Mouse (Mus musculus) embryonic facial prominence, embryonic 11.5 days (tissue): ENCODE data around the gene Tmigd3. TPM values are rescaled to one million over a fixed set of nuclear protein-coding genes. Genes with fewer than 3 reads are reported as not detected.

ENCODE experiments used
- ATAC-seq: fragments of 200-750 bp; cut with Nextera tagmentation; replicated peaks from 2 replicates; pipeline ENCODE4 v1.8.0; 2017; ENCODE audit warnings: low read depth; ENCODE audit not compliant: insufficient number of reproducible peaks, low FRiP score, low TSS enrichment
- DNase-seq: peaks from one replicate; pipeline ENCODE4 v3.0.0-alpha.2; 2015; ENCODE audit warnings: low spot score
- H3K27ac ChIP-seq: fragments of 300-500 bp; sonication (generic); replicated peaks from 2 replicates; pipeline ENCODE4 v1.5.1; 2014; ENCODE audit warnings: mild to moderate bottlenecking, low read depth, low read length, control low read depth
- H3K27me3 ChIP-seq: fragments of 300-500 bp; sonication (generic); 2 replicates; pipeline ENCODE4 v1.6.1; 2014; ENCODE audit warnings: mild to moderate bottlenecking, low read length, moderate library complexity, mixed read lengths; ENCODE audit not compliant: control insufficient read depth, insufficient read depth
- H3K36me3 ChIP-seq: fragments of 300-500 bp; sonication (generic); replicated peaks from 2 replicates; pipeline ENCODE4 v1.6.1; 2014; ENCODE audit warnings: low read depth, mild to moderate bottlenecking, low read length, moderate library complexity, mixed read lengths; ENCODE audit not compliant: control insufficient read depth, insufficient read depth
- H3K4me1 ChIP-seq: fragments of 300-500 bp; sonication (generic); 2 replicates; pipeline ENCODE4 v1.6.1; 2014; ENCODE audit warnings: low read length, mixed read lengths; ENCODE audit not compliant: control insufficient read depth, insufficient read depth
- H3K4me2 ChIP-seq: fragments of 300-500 bp; sonication (generic); 2 replicates; pipeline ENCODE4 v1.6.1; 2014; ENCODE audit warnings: low read depth, mild to moderate bottlenecking, control low read depth, low read length, moderate library complexity
- H3K4me3 ChIP-seq: fragments of 300-500 bp; sonication (generic); 2 replicates; pipeline ENCODE4 v1.5.1; 2014; ENCODE audit warnings: low read depth, low read length, control low read depth
- H3K9ac ChIP-seq: fragments of 300-500 bp; sonication (generic); replicated peaks from 2 replicates; pipeline ENCODE4 v1.6.1; 2014; ENCODE audit warnings: mild to moderate bottlenecking, control low read depth, low read length
- H3K9me3 ChIP-seq: fragments of 300-500 bp; sonication (generic); replicated peaks from 2 replicates; pipeline ENCODE4 v1.6.1; 2016; ENCODE audit warnings: mild to moderate bottlenecking, low read length, inconsistent platforms, mixed read lengths; ENCODE audit not compliant: control insufficient read depth
- WGBS: fragments of 180-500 bp; shearing (Covaris S2); extraction: QIAGEN DNeasy Blood & Tissue Kit; methylation state at CpG from one replicate; pipeline ENCODE4 v1.1.7; 2014; 5-methylcytosine and 5-hydroxymethylcytosine counted together
- polyA plus RNA-seq: library from polyadenylated mRNA; unstranded; fragments of >200 nt; fragmentation: Nextera tagmentation; extraction: Ambion mirVana; gene quantifications from 2 replicates; pipeline ENCODE4 v1.2.1, GENCODE M21; 2014

The Tmigd3 gene
- polyA plus RNA-seq, 1 experiment from 2014 or later: not detected

DNA sequence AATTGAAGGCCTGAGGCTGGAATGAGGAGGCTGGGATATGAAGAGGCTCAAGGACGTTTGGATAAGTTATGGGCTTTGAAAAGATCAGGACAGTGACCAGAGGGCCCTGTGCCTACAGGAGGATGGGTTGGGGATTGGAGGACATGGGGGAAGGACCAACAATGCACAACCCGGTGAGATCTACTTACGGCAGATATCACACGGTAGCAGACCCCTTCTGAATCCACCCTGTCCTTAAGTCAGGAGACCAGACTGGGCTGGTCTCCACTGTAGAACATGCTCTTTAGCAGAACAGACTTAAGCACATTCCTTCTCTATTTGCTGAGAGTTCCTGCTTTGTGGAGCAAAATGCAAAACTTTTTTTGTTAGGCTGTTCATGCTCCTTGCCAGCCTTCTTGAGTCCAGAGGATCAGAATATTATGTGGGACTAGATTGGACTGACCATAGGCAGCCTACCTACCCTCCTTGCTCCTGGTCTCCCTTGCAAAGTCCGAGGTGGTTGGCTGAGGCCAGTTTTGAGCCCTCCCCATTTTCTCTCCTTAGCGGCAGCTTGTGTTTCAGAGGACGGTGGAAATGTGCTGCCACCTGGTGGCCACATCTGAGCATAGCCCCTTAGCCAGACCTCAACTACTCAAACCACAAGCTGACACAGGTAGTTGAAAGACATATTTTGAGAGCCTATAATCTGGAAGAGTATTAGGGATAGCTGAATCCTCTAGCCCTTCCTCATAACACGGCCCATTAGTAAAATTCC is 28.9 kb downstream of the Tmigd3 start:
- no peaks in the 10 kb centered on the region for H3K27me3 ChIP-seq
- WGBS: 41% methylated on average over 8 of the region's 8 CpGs
- H3K27ac ChIP-seq: no peak overlapping the region
- no peak overlapping the region for H3K4me2 ChIP-seq
- H3K9ac ChIP-seq: no peak overlapping the region; the same call in 1 of the 2 replicates
- DNase-seq (peak; percentile 86), ATAC-seq (peak; percentile 80)
- no peaks in the 10 kb centered on the region for H3K36me3 ChIP-seq
- no peak overlapping the region for H3K4me3 ChIP-seq
- no peaks in the 10 kb centered on the region for H3K4me1 ChIP-seq
- no peaks in the 10 kb centered on the region for H3K9me3 ChIP-seq

DNA sequence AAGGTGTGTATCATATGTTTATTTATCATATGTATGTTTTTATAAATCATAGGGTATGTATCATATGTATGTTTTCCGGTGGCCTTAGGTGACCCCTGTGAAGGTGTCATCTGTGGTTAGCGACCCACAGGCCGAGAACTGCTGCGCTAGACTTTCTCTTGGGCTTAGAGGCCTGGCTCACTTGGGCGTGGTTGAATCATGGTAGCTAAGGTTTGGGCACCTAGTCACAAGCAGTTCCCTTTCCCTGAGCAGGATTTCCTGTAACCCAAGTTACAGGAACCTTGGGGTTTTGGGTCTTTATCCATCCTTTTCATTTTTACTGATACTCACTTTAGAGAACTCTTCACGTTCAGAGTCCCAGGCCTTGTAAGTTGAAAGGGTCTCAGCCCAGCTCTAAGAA is 29.6 kb downstream of the Tmigd3 start:
- 84% methylated on average over 6 of the region's 6 CpGs for WGBS
- no peak overlapping the region for H3K4me2 ChIP-seq
- H3K4me1 ChIP-seq: no peaks in the 10 kb centered on the region
- no peaks in the 10 kb centered on the region for H3K27me3 ChIP-seq
- DNase-seq (no peak), ATAC-seq (no peak)
- H3K4me3 ChIP-seq: no peak overlapping the region
- no peaks in the 10 kb centered on the region for H3K36me3 ChIP-seq
- no peaks in the 10 kb centered on the region for H3K9me3 ChIP-seq
- no peak overlapping the region for H3K27ac ChIP-seq
- H3K9ac ChIP-seq: no peak overlapping the region

DNA sequence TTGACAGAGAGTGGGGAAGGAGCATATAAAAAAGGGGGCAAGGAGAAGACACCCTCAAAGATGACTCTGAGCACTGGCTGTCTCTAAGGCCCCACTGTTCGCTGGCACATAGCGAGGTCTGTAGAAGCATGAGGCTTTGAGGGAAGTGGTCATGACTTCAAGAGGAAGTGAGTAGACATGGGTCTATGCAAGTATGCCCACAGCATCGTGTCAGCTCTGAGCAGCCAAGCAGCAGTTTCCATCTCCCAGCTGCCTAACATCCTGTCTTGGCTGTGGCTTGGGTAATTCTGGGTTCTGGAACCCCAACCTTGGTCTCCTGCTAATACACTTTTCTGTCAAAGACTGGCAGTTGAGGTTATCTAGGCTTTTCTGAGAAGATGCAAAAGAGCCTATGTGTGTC is 30.0 kb downstream of the Tmigd3 start:
- H3K4me1 ChIP-seq: no peaks in the 10 kb centered on the region
- H3K4me3 ChIP-seq: no peak overlapping the region
- no peak overlapping the region for H3K27ac ChIP-seq
- H3K4me2 ChIP-seq: no peak overlapping the region
- ATAC-seq: no peak
- no peaks in the 10 kb centered on the region for H3K9me3 ChIP-seq
- DNase-seq: no peak
- H3K36me3 ChIP-seq: no peaks in the 10 kb centered on the region
- no peaks in the 10 kb centered on the region for H3K27me3 ChIP-seq
- H3K9ac ChIP-seq: no peak overlapping the region
- WGBS: 81% methylated on average over 3 of the region's 3 CpGs

DNA sequence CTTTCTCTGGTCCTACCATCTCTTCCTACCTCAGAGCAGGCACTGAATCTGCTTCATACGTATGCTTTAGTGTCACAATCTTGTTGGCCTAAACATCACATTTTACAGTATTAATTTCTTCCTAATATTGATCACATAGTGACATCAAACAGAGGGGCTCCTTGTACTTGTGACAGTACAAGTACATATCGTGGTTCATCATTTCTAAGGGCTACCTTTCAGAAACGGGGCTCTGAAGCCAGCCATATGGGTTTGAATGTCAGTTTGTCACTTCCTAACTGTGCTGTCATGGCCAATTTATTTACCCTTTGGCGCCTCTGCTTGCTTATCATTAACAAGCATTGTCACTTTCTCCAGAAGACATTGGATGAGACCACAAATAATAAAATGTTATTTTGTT is 30.8 kb downstream of the Tmigd3 start:
- H3K9me3 ChIP-seq: no peaks in the 10 kb centered on the region
- ATAC-seq (no peak), DNase-seq (no peak)
- H3K9ac ChIP-seq: no peak overlapping the region
- no peak overlapping the region for H3K27ac ChIP-seq
- no peaks in the 10 kb centered on the region for H3K27me3 ChIP-seq
- H3K4me3 ChIP-seq: no peak overlapping the region
- H3K36me3 ChIP-seq: no peaks in the 10 kb centered on the region
- no peaks in the 10 kb centered on the region for H3K4me1 ChIP-seq
- 73% methylated on average over 4 of the region's 4 CpGs for WGBS
- no peak overlapping the region for H3K4me2 ChIP-seq

DNA sequence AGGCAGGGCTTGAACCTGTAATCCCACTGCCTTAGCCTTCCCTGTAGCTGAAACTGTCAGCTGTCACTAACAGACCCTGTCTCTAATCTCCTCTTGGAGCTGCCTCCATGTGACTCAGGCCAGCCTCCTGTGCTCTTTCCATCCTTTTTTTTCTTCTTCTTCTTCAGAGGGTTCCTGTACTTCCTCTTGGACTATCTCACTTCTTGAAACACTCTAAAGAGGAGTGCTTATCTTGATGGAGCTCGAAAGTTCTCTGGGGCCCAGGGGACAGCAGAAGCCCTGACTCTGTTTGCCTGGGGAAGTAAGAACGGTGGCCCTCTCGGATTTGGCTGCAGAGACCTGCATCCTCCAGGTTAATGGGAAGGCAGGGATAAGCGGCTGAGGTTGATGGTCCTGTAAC is 33.5 kb downstream of the Tmigd3 start:
- no peak overlapping the region for H3K4me3 ChIP-seq
- H3K36me3 ChIP-seq: no peaks in the 10 kb centered on the region
- H3K27ac ChIP-seq: no peak overlapping the region
- no peak for DNase-seq
- ATAC-seq: no peak
- no peak overlapping the region for H3K4me2 ChIP-seq
- WGBS: 74% methylated on average over 4 of the region's 4 CpGs
- H3K27me3 ChIP-seq: no peaks in the 10 kb centered on the region
- no peak overlapping the region for H3K9ac ChIP-seq
- H3K9me3 ChIP-seq: no peaks in the 10 kb centered on the region
- no peaks in the 10 kb centered on the region for H3K4me1 ChIP-seq

DNA sequence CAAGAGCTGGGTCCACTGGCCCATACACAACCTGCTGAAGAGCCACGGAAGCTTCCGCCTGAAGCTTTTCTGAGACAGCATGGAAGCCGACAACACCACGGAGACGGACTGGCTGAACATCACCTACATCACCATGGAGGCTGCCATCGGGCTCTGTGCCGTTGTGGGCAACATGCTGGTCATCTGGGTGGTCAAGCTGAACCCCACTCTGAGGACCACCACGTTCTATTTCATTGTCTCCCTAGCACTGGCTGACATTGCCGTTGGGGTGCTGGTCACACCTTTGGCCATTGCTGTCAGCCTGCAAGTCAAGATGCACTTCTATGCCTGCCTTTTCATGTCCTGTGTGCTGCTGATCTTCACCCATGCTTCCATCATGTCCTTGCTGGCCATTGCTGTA is 34.0 kb downstream of the Tmigd3 start:
- ATAC-seq: no peak
- no peak overlapping the region for H3K4me3 ChIP-seq
- H3K4me1 ChIP-seq: no peaks in the 10 kb centered on the region
- no peaks in the 10 kb centered on the region for H3K27me3 ChIP-seq
- no peaks in the 10 kb centered on the region for H3K9me3 ChIP-seq
- H3K36me3 ChIP-seq: no peaks in the 10 kb centered on the region
- no peak for DNase-seq
- 93% methylated on average over 9 of the region's 9 CpGs for WGBS
- no peak overlapping the region for H3K27ac ChIP-seq
- no peak overlapping the region for H3K9ac ChIP-seq
- H3K4me2 ChIP-seq: no peak overlapping the region

DNA sequence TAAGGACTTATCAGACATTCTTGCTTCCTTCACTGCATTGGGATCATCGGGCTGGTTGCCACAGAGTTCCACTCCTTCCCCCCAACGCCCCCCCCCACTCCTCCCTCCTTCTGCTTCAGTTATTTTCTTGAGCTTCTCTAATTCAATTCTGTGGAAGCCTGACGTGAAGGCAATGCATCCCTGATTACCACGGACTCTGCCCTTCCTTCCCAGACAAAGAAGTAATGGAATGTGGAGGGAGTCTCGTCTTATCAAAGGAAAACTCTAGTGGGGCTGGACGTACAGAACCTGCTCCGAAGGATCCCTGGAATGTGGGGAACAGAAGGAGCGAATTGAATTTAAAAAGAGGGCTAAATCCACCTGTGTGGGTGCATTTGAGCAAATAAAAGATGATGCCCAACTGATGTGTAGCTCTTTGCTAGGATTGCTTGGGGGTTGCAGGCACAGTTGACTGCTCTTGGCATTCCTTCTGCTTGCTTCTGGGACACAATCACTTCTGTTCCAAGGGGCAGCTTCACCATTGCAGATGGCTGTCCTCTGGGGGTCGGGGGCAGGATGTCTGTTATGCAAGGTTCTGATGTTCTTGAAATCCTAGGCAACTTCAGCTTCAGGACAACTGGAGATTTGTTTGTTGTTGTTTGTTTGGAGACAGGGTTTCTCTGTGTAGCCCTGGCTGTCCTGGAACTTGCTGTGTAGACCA is 37.4 kb downstream of the Tmigd3 start:
- no peak overlapping the region for H3K27ac ChIP-seq
- DNase-seq (no peak), ATAC-seq (no peak)
- H3K4me3 ChIP-seq: no peak overlapping the region
- no peaks in the 10 kb centered on the region for H3K4me1 ChIP-seq
- no peak overlapping the region for H3K9ac ChIP-seq
- H3K27me3 ChIP-seq: no peaks in the 10 kb centered on the region
- no peak overlapping the region for H3K4me2 ChIP-seq
- 57% methylated on average over 9 of the region's 9 CpGs for WGBS
- H3K36me3 ChIP-seq: no peaks in the 10 kb centered on the region
- H3K9me3 ChIP-seq: no peaks in the 10 kb centered on the region

DNA sequence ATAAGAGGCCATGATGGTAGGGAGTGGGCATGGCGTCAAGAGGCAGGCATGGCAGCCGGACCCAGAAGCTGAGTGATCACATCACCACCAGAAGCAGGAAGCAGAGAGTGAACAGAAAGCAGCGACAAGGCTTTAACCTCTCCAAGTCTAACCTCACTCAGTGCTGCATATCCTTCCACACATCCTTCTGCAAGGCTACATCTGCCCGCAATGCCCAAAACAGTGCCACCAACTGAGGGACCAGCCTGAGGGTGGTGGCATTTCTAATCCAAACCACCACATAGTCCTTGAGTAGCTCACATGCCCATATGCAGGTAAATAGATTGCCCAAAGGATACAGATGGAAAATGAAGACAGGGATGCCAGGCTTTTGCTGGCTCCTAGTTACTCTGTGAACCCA is 38.3 kb downstream of the Tmigd3 start:
- no peaks in the 10 kb centered on the region for H3K36me3 ChIP-seq
- ATAC-seq: no peak
- WGBS: 95% methylated on average over 4 of the region's 4 CpGs
- no peaks in the 10 kb centered on the region for H3K9me3 ChIP-seq
- no peak overlapping the region for H3K9ac ChIP-seq
- H3K27ac ChIP-seq: no peak overlapping the region
- DNase-seq: no peak
- no peak overlapping the region for H3K4me3 ChIP-seq
- no peaks in the 10 kb centered on the region for H3K4me1 ChIP-seq
- H3K4me2 ChIP-seq: no peak overlapping the region
- H3K27me3 ChIP-seq: no peaks in the 10 kb centered on the region
